Mouse (Mus musculus): ENCODE measurements around the gene Mrpl21. TPM values are rescaled to one million over a fixed set of nuclear protein-coding genes. Genes with fewer than 3 reads are reported as not detected.

Mrpl21 gene
- polyA plus RNA-seq, 1 experiment, result 77.6 TPM

GRCm38 (mm10) chr19:3289006-3289405 is 6.3 kb downstream of the Mrpl21 start:
- Histone ChIP-seq H3K27me3 (ENCODE audit: control insufficient read depth, insufficient read depth, low read length, poor library complexity, severe bottlenecking) (no peaks in the 10 kb centered on the region), H3K9ac (ENCODE audit: low read depth, poor library complexity, severe bottlenecking) (no peak overlapping the region), H3K9me3 (replicated peaks; ENCODE audit: control insufficient read depth, insufficient read depth, low read length, poor library complexity, severe bottlenecking) (no peaks in the 10 kb centered on the region), H3K4me3 (ENCODE audit: low read depth, low read length) (no peak overlapping the region), H3K36me3 (ENCODE audit: control insufficient read depth, insufficient read depth, low read length, poor library complexity, severe bottlenecking) (peaks cover 10% of the 10 kb centered on the region), H3K27ac (ENCODE audit: insufficient read depth, low read length) (no peak overlapping the region), H3K4me1 (ENCODE audit: control insufficient read depth, insufficient read depth, low read length) (no peaks in the 10 kb centered on the region)
- TF ChIP-seq EP300 (IDR thresholded peaks at IDR 0.05; ENCODE audit: insufficient read depth, low read depth, low read length) (no peak), POLR2A (IDR thresholded peaks at IDR 0.05; ENCODE audit: insufficient read depth, low read length) (no peak), CTCF (IDR thresholded peaks at IDR 0.05; ENCODE audit: low read depth, low read length) (no peak)

DNA sequence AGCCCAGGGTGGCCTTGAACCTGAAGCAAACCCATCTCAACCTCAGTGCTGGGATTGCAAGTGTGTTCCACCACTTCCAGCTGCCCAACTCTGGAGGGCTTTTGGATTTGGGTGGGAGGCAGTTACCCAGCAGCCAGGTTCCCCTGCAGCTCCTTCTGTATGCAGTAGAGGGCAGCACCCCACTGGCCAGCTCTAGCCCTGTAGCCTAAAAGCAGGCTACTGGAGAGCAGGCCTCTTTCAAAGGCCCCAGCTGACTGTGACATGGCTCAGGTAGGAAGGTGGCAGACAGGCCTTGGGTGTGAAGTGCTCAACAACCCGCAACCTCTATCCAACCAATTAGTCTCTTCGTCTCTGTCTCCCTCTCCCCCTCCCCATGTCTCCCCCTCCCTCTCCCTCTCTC is 9.3 kb downstream of the Mrpl21 start:
- H3K27me3 ChIP-seq (ENCODE audit: control insufficient read depth, insufficient read depth, low read length, poor library complexity, severe bottlenecking), result no peaks in the 10 kb centered on the region
- no peak overlapping the region for H3K27ac ChIP-seq (ENCODE audit: insufficient read depth, low read length)
- no peak overlapping the region for H3K4me3 ChIP-seq (ENCODE audit: low read depth, low read length)
- peaks cover 10% of the 10 kb centered on the region for H3K36me3 ChIP-seq (ENCODE audit: control insufficient read depth, insufficient read depth, low read length, poor library complexity, severe bottlenecking)
- H3K9ac ChIP-seq (ENCODE audit: low read depth, poor library complexity, severe bottlenecking), result no peak overlapping the region
- H3K4me1 ChIP-seq (ENCODE audit: control insufficient read depth, insufficient read depth, low read length), result no peaks in the 10 kb centered on the region
- no peak for TF ChIP-seq POLR2A (IDR thresholded peaks at IDR 0.05; ENCODE audit: insufficient read depth, low read length)
- TF ChIP-seq EP300 (IDR thresholded peaks at IDR 0.05; ENCODE audit: insufficient read depth, low read depth, low read length), result no peak
- TF ChIP-seq CTCF (IDR thresholded peaks at IDR 0.05; ENCODE audit: low read depth, low read length), result peak; percentile 80
- no peaks in the 10 kb centered on the region for H3K9me3 ChIP-seq (replicated peaks; ENCODE audit: control insufficient read depth, insufficient read depth, low read length, poor library complexity, severe bottlenecking)

GRCm38 (mm10) chr19:3292993-3293392 is 10.3 kb downstream of the Mrpl21 start:
- H3K36me3 ChIP-seq (ENCODE audit: control insufficient read depth, insufficient read depth, low read length, poor library complexity, severe bottlenecking), result peaks cover 10% of the 10 kb centered on the region
- H3K27me3 ChIP-seq (ENCODE audit: control insufficient read depth, insufficient read depth, low read length, poor library complexity, severe bottlenecking), result no peaks in the 10 kb centered on the region
- no peak for TF ChIP-seq POLR2A (IDR thresholded peaks at IDR 0.05; ENCODE audit: insufficient read depth, low read length)
- no peaks in the 10 kb centered on the region for H3K4me1 ChIP-seq (ENCODE audit: control insufficient read depth, insufficient read depth, low read length)
- no peaks in the 10 kb centered on the region for H3K9me3 ChIP-seq (replicated peaks; ENCODE audit: control insufficient read depth, insufficient read depth, low read length, poor library complexity, severe bottlenecking)
- H3K9ac ChIP-seq (ENCODE audit: low read depth, poor library complexity, severe bottlenecking), result no peak overlapping the region
- H3K27ac ChIP-seq (ENCODE audit: insufficient read depth, low read length), result no peak overlapping the region
- no peak overlapping the region for H3K4me3 ChIP-seq (ENCODE audit: low read depth, low read length)

- H3K4me1 ChIP-seq (ENCODE audit: control insufficient read depth, insufficient read depth, low read length), result no peaks in the 10 kb centered on the region
- H3K36me3 ChIP-seq (ENCODE audit: control insufficient read depth, insufficient read depth, low read length, poor library complexity, severe bottlenecking), result peaks cover 1% of the 10 kb centered on the region; the same call in 1 of the 2 replicates
- no peak overlapping the region for H3K9ac ChIP-seq (ENCODE audit: low read depth, poor library complexity, severe bottlenecking)
- no peak overlapping the region for H3K27ac ChIP-seq (ENCODE audit: insufficient read depth, low read length)
- no peaks in the 10 kb centered on the region for H3K27me3 ChIP-seq (ENCODE audit: control insufficient read depth, insufficient read depth, low read length, poor library complexity, severe bottlenecking)
- no peaks in the 10 kb centered on the region for H3K9me3 ChIP-seq (replicated peaks; ENCODE audit: control insufficient read depth, insufficient read depth, low read length, poor library complexity, severe bottlenecking)
- TF ChIP-seq EP300 (IDR thresholded peaks at IDR 0.05; ENCODE audit: insufficient read depth, low read depth, low read length) (no peak), CTCF (IDR thresholded peaks at IDR 0.05; ENCODE audit: low read depth, low read length) (no peak), POLR2A (IDR thresholded peaks at IDR 0.05; ENCODE audit: insufficient read depth, low read length) (no peak)
- H3K4me3 ChIP-seq (ENCODE audit: low read depth, low read length), result no peak overlapping the region
Measured at GRCm38 (mm10) chr19:3295245-3295644, 12.5 kb downstream of the Mrpl21 start.

- Histone ChIP-seq H3K4me1 (ENCODE audit: control insufficient read depth, insufficient read depth, low read length) (no peaks in the 10 kb centered on the region), H3K36me3 (ENCODE audit: control insufficient read depth, insufficient read depth, low read length, poor library complexity, severe bottlenecking) (no peaks in the 10 kb centered on the region), H3K4me3 (ENCODE audit: low read depth, low read length) (no peak overlapping the region), H3K27ac (ENCODE audit: insufficient read depth, low read length) (no peak overlapping the region), H3K9ac (ENCODE audit: low read depth, poor library complexity, severe bottlenecking) (no peak overlapping the region), H3K9me3 (replicated peaks; ENCODE audit: control insufficient read depth, insufficient read depth, low read length, poor library complexity, severe bottlenecking) (no peaks in the 10 kb centered on the region), H3K27me3 (ENCODE audit: control insufficient read depth, insufficient read depth, low read length, poor library complexity, severe bottlenecking) (no peaks in the 10 kb centered on the region)
- TF ChIP-seq EP300 (IDR thresholded peaks at IDR 0.05; ENCODE audit: insufficient read depth, low read depth, low read length) (no peak), POLR2A (IDR thresholded peaks at IDR 0.05; ENCODE audit: insufficient read depth, low read length) (no peak), CTCF (IDR thresholded peaks at IDR 0.05; ENCODE audit: low read depth, low read length) (no peak)
Measured at GRCm38 (mm10) chr19:3297034-3297433, 14.3 kb downstream of the Mrpl21 start.

GRCm38 (mm10) chr19:3297775-3298174 is 15.1 kb downstream of the Mrpl21 start:
- Histone ChIP-seq H3K4me3 (ENCODE audit: low read depth, low read length) (no peak overlapping the region), H3K36me3 (ENCODE audit: control insufficient read depth, insufficient read depth, low read length, poor library complexity, severe bottlenecking) (no peaks in the 10 kb centered on the region), H3K27me3 (ENCODE audit: control insufficient read depth, insufficient read depth, low read length, poor library complexity, severe bottlenecking) (no peaks in the 10 kb centered on the region), H3K9ac (ENCODE audit: low read depth, poor library complexity, severe bottlenecking) (no peak overlapping the region), H3K27ac (ENCODE audit: insufficient read depth, low read length) (no peak overlapping the region), H3K4me1 (ENCODE audit: control insufficient read depth, insufficient read depth, low read length) (no peaks in the 10 kb centered on the region), H3K9me3 (replicated peaks; ENCODE audit: control insufficient read depth, insufficient read depth, low read length, poor library complexity, severe bottlenecking) (no peaks in the 10 kb centered on the region)
- no peak for TF ChIP-seq CTCF (IDR thresholded peaks at IDR 0.05; ENCODE audit: low read depth, low read length)
- no peak for TF ChIP-seq POLR2A (IDR thresholded peaks at IDR 0.05; ENCODE audit: insufficient read depth, low read length)
- no peak for TF ChIP-seq EP300 (IDR thresholded peaks at IDR 0.05; ENCODE audit: insufficient read depth, low read depth, low read length)
